Comparison of ENCODE assay signal across 8 mouse cellular contexts in the genomic region with DNA sequence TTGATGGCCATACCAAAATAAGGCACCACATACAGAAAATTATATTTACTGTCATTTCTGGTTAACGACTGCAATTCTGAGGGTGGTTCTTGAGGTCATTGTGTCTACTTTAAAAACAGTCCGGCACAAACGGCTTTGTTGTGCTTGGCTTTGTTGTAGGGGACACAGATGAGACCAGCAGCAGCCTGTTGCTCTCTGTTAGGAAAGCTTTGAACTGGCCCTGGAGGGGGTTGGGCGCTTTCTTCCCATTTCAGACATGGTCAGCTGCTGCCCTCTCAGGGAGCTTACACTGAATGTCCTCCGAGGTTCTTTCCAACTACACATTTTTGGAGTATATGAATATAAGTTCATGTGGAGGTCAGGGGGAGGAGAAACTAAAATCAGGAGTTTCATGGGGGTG.
DNase-seq lines count a peak whose midpoint lies in the region; ATAC-seq and TF ChIP-seq lines count a peak whose summit lies in the region.

No protein-coding gene starts in this region.

- no peak overlapping the region for H3K27ac ChIP-seq in forebrain, postnatal 0 days (ENCODE audit: low read depth, low read length)
- no peak overlapping the region for H3K27ac ChIP-seq in forebrain, embryonic 15.5 days (replicated peaks)
- H3K27ac ChIP-seq in embryonic facial prominence, embryonic 15.5 days (replicated peaks) = peak overlapping the region; percentile 89
- peak overlapping the region; percentile 88 for H3K27ac ChIP-seq in intestine, embryonic 14.5 days (ENCODE audit: low read depth)

- peak; percentile 53; the same call in 1 of the 2 replicates for ATAC-seq in forebrain, postnatal 0 days
- ATAC-seq in forebrain, embryonic 15.5 days (replicated peaks) = no peak
- ATAC-seq in embryonic facial prominence, embryonic 15.5 days (ENCODE audit: insufficient number of reproducible peaks, low FRiP score, low TSS enrichment, low read depth) = no peak
- ATAC-seq in intestine, embryonic 14.5 days (replicated peaks; ENCODE audit: low FRiP score, low TSS enrichment, low read depth) = peak; percentile 44; the same call in 1 of the 2 replicates
- no peak for ATAC-seq in inflammation-experienced regulatory T-cells, adult 6 months

- no peaks in the 10 kb centered on the region for H3K9me3 ChIP-seq in forebrain, postnatal 0 days (ENCODE audit: low read length)
- no peaks in the 10 kb centered on the region for H3K9me3 ChIP-seq in forebrain, embryonic 15.5 days
- H3K9me3 ChIP-seq in embryonic facial prominence, embryonic 15.5 days (replicated peaks) = no peaks in the 10 kb centered on the region
- H3K9me3 ChIP-seq in intestine, embryonic 14.5 days (ENCODE audit: control insufficient read depth, low read length) = no peaks in the 10 kb centered on the region

- no peak overlapping the region for H3K4me2 ChIP-seq in forebrain, postnatal 0 days (ENCODE audit: low read depth)
- no peak overlapping the region for H3K4me2 ChIP-seq in forebrain, embryonic 15.5 days (replicated peaks)
- no peak overlapping the region for H3K4me2 ChIP-seq in embryonic facial prominence, embryonic 15.5 days (replicated peaks)
- H3K4me2 ChIP-seq in intestine, embryonic 14.5 days (ENCODE audit: low read length) = peak overlapping the region; percentile 23; the same call in 1 of the 2 replicates

- H3K4me1 ChIP-seq in forebrain, postnatal 0 days (ENCODE audit: insufficient read depth) = no peaks in the 10 kb centered on the region
- H3K4me1 ChIP-seq in forebrain, embryonic 15.5 days = peaks cover 13% of the 10 kb centered on the region
- H3K4me1 ChIP-seq in embryonic facial prominence, embryonic 15.5 days = peaks cover 36% of the 10 kb centered on the region
- H3K4me1 ChIP-seq in intestine, embryonic 14.5 days (replicated peaks; ENCODE audit: control insufficient read depth, insufficient read depth, low read length) = peaks cover 30% of the 10 kb centered on the region

- WGBS in forebrain, postnatal 0 days = 18% methylated on average over 5 of the region's 5 CpGs
- 10% methylated on average over 5 of the region's 5 CpGs for WGBS in forebrain, embryonic 15.5 days
- 22% methylated on average over 5 of the region's 5 CpGs for WGBS in embryonic facial prominence, embryonic 15.5 days
- 19% methylated on average over 5 of the region's 5 CpGs for WGBS in intestine, embryonic 14.5 days

- H3K27me3 ChIP-seq in forebrain, postnatal 0 days (ENCODE audit: insufficient read depth, low read length) = no peaks in the 10 kb centered on the region
- H3K27me3 ChIP-seq in forebrain, embryonic 15.5 days = no peaks in the 10 kb centered on the region
- no peaks in the 10 kb centered on the region for H3K27me3 ChIP-seq in embryonic facial prominence, embryonic 15.5 days
- H3K27me3 ChIP-seq in intestine, embryonic 14.5 days (replicated peaks; ENCODE audit: control insufficient read depth, insufficient read depth, low read length) = no peaks in the 10 kb centered on the region

- no peaks in the 10 kb centered on the region for H3K36me3 ChIP-seq in forebrain, postnatal 0 days (ENCODE audit: insufficient read depth)
- no peaks in the 10 kb centered on the region for H3K36me3 ChIP-seq in forebrain, embryonic 15.5 days
- no peaks in the 10 kb centered on the region for H3K36me3 ChIP-seq in embryonic facial prominence, embryonic 15.5 days
- H3K36me3 ChIP-seq in intestine, embryonic 14.5 days (ENCODE audit: control insufficient read depth, insufficient read depth, low read length) = no peaks in the 10 kb centered on the region

- H3K4me3 ChIP-seq in forebrain, postnatal 0 days (ENCODE audit: low read depth, low read length) = no peak overlapping the region
- H3K4me3 ChIP-seq in forebrain, embryonic 15.5 days = no peak overlapping the region
- H3K4me3 ChIP-seq in embryonic facial prominence, embryonic 15.5 days (replicated peaks) = no peak overlapping the region
- H3K4me3 ChIP-seq in intestine, embryonic 14.5 days (ENCODE audit: low read depth, low read length) = no peak overlapping the region

- DNase-seq in forebrain, postnatal 0 days = no peak
- DNase-seq in Muller cell, postnatal 12 days (ENCODE audit: inconsistent ontology term) = peak; percentile 82
- DNase-seq in intestine, embryonic 14.5 days (ENCODE audit: low spot score) = peak; percentile 69
- DNase-seq in lung, postnatal 10 days = peak; percentile 78
- peak; percentile 25 for DNase-seq in testis, postnatal 14 days (ENCODE audit: low spot score)

- TF ChIP-seq CTCF in forebrain, postnatal 0 days (IDR thresholded peaks at IDR 0.05; ENCODE audit: low read depth) = peak; percentile 11; the same call in 1 of the 2 replicates

- H3K9ac ChIP-seq in forebrain, postnatal 0 days = no peak overlapping the region
- no peak overlapping the region for H3K9ac ChIP-seq in forebrain, embryonic 15.5 days (replicated peaks)
- H3K9ac ChIP-seq in embryonic facial prominence, embryonic 15.5 days = no peak overlapping the region
- H3K9ac ChIP-seq in intestine, embryonic 14.5 days (ENCODE audit: low read length) = no peak overlapping the region

Comparison
In these comparisons a context has a peak if more than half of its experiments do, and no peak if none do; other contexts are left out.
1. ATAC-seq: peak in forebrain, postnatal 0 days (single experiment) and intestine, embryonic 14.5 days (single experiment); none in forebrain, embryonic 15.5 days (single experiment), embryonic facial prominence, embryonic 15.5 days (single experiment) and inflammation-experienced regulatory T-cells, adult 6 months (single experiment).
2. H3K27ac ChIP-seq: peak in embryonic facial prominence, embryonic 15.5 days (single experiment) and intestine, embryonic 14.5 days (single experiment); none in forebrain, postnatal 0 days (single experiment) and forebrain, embryonic 15.5 days (single experiment).